Mouse (Mus musculus): ENCODE results near the gene Xylb.

DNA sequence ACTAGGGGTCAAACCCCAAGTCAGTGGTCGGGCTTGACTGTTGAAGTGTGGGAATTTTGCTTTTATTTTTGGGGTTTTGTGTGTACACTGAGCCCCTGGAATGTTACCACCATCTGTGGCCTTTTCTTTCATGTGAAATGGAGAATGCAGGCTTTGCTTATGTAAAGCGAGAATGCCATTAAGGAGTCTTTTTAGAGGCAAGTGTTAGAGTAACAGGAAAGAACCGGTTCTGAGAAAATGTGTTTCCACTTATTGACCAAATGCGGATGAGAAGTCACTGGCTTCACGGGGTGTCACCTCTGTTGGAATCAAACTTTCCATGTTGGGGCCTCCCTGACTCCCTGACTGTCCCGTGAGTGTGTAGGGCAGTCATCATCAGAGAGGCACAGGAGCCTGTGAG, 18.4 kb downstream of the Xylb start:
- no peak for TF ChIP-seq CTCF (IDR thresholded peaks at IDR 0.05; ENCODE audit: borderline replicate concordance, control insufficient read depth, extremely low read depth, insufficient read depth, low read length, poor library complexity)
- TF ChIP-seq POLR2A (IDR thresholded peaks at IDR 0.05; ENCODE audit: control insufficient read depth, extremely low read depth, insufficient read depth, low read length, poor library complexity) = no peak
